Mouse (Mus musculus) neutrophil, adult 5-6 weeks (primary cell): ENCODE data around the gene Ccser1. TPM values are rescaled to one million over a fixed set of nuclear protein-coding genes. Genes with fewer than 3 reads are reported as not detected.
"Not testable (repeated sequence)": the region's sequence is repeated elsewhere in the genome, so short reads cannot be mapped to it uniquely, and the experiment has no call there.

Experiments used
- ATAC-seq: fragments of 151-379, 151-347 bp; 2 replicates; pipeline ENCODE4 v1.8.0; 2017; ENCODE audit warnings: mild to moderate bottlenecking, moderate TSS enrichment; ENCODE audit not compliant: insufficient number of reproducible peaks, poor library complexity, low FRiP score, severe bottlenecking; ENCODE audit errors: extremely low read depth
- total RNA-seq: library from RNA; stranded (forward); fragments of 200-1000 nt; gene quantifications from 2 replicates; pipeline ENCODE4 v1.2.3, GENCODE M21; 2017

Ccser1 gene
- total RNA-seq, 1 experiment from 2014 or later, result 0.35 TPM

GRCm38 (mm10) chr6:61800889-61801288, 620.8 kb downstream of the Ccser1 start:
- no peak for ATAC-seq

GRCm38 (mm10) chr6:61805481-61805880, 625.4 kb downstream of the Ccser1 start:
- ATAC-seq, result no peak

GRCm38 (mm10) chr6:61817716-61818115, 637.6 kb downstream of the Ccser1 start:
- no peak for ATAC-seq

- no peak for ATAC-seq
Observed at GRCm38 (mm10) chr6:61876302-61876701, 696.2 kb downstream of the Ccser1 start.

GRCm38 (mm10) chr6:61898238-61898637, 718.1 kb downstream of the Ccser1 start:
- no peak for ATAC-seq

GRCm38 (mm10) chr6:61902715-61903114, 722.6 kb downstream of the Ccser1 start:
- ATAC-seq, result no peak

- ATAC-seq, result no peak
Observed at GRCm38 (mm10) chr6:61912896-61913295, 732.8 kb downstream of the Ccser1 start.

- ATAC-seq, result no peak
Observed at GRCm38 (mm10) chr6:61931622-61932021, 751.5 kb downstream of the Ccser1 start.

GRCm38 (mm10) chr6:61936656-61937055, 756.5 kb downstream of the Ccser1 start:
- ATAC-seq, result no peak

- ATAC-seq, result no peak
Observed at GRCm38 (mm10) chr6:61939236-61939635, 759.1 kb downstream of the Ccser1 start.

- ATAC-seq, result no peak
Observed at GRCm38 (mm10) chr6:61953703-61954102, 773.6 kb downstream of the Ccser1 start.

GRCm38 (mm10) chr6:61976878-61977277, 796.8 kb downstream of the Ccser1 start:
- no peak for ATAC-seq

- no peak for ATAC-seq
Observed at GRCm38 (mm10) chr6:61978379-61978778, 798.3 kb downstream of the Ccser1 start.

GRCm38 (mm10) chr6:62014374-62014773, 834.2 kb downstream of the Ccser1 start:
- ATAC-seq, result no peak

- ATAC-seq, result no peak
Observed at GRCm38 (mm10) chr6:62044454-62044853, 864.3 kb downstream of the Ccser1 start.

- ATAC-seq, result not testable (repeated sequence)
Observed at GRCm38 (mm10) chr6:62045042-62045441, 864.9 kb downstream of the Ccser1 start.

GRCm38 (mm10) chr6:62055276-62055675, 875.2 kb downstream of the Ccser1 start:
- ATAC-seq, result no peak

GRCm38 (mm10) chr6:62066363-62067023, 886.4 kb downstream of the Ccser1 start:
- no peak for ATAC-seq

GRCm38 (mm10) chr6:62067024-62067380, 886.9 kb downstream of the Ccser1 start:
- ATAC-seq, result no peak

GRCm38 (mm10) chr6:62105464-62105863, 925.3 kb downstream of the Ccser1 start:
- no peak for ATAC-seq

GRCm38 (mm10) chr6:62132531-62132930, 952.4 kb downstream of the Ccser1 start:
- ATAC-seq, result no peak
